Mouse (Mus musculus) retina, embryonic 14.5 days (tissue): ENCODE results near the gene Adcy6.

Experiments used
- DNase-seq: peaks from one replicate; pipeline ENCODE4 v3.0.0-alpha.2; 2015; ENCODE audit warnings: low spot score

The Adcy6 gene

DNA sequence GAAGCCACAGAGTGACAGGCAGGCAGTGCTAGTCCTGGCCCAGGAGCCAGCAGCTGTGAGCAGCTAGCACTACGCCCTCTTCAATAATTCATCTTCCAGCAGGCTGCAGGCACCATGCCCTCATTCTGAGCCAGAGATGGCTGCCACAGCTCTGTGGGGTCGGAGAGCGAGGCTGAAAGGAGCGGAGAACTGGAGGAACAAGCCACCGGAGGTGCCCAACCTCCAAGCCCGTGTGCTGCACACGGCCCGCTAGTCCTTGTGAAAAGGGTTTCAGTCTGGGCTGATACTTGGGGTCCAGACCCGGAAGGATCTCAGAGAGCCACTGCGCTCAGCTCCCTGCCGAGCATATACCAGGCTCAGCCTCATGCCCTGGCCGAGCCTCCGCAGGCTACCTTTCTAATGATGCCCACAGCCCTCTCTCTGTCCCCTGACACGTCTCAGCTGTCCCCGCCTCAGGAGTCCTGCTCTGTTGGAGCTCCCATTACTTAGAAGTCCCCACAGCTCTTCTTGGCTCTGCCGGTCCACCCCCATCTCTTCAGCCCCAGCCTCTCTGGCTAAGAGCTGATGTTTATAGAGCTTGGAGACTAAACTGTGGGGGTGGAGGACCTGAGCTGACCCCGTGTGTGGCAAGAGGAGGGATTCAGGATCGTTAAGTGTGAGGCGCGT is 18.8 kb upstream of the Adcy6 start:
- DNase-seq, result peak; percentile 66

DNA sequence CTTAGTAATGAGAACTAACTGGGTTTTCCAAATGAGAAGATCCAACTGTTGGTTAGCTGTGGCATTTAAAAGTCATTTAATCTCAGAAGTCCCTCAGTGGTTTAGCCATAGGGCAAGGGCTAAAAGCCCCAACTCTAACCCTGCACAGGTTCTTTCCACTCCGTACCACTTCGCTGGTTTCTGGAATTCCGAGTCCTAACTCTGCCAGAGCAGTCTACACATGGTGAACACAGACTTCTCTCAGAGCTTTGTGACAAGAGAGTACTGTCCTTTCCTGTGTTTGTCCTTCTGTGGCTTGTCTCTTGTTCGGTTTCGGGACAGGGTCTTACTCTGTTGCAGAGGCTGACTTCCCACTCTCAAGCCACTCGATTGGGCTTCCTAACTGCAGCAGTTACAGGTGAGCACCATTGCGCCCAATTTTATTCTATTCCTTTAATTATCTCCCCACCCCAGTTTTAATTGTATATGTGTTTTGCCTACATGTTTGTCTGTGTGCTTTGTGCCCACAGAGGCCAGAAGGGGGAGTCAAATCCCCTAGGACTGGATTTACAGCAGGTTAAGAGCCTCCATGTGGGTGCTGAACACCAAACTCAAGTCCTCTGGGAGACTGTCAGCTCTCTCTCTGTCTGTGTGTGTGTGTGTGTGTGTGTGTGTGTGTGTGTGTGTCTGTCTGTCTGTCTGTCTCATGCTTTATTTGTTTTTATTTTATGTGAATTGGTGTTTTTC is 16.8 kb upstream of the Adcy6 start:
- DNase-seq, result no peak

- no peak for DNase-seq
Observed at GRCm38 (mm10) chr15:98626078-98626477, 16.2 kb upstream of the Adcy6 start.

DNA sequence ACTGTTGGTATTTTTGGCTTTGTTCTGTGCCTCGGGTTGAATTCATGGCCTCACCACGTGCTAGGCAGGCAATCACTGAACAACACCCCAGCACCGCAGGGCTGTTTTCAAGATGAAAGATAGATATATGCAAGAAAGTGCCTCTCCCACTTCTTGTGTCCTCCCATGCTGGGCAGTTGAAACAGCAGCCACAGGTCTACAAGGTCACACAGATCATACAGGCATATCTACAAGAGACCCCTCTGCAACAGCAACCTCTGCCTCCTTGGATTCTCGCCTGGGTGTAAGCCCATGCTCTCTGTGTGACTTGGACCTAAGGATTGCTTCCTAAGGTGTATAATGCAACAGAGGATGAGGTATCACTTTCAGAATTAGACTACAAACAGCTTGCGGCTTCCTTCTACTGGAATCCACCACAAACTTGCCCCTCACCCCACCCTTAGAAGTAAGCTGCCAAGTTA is 13.5 kb upstream of the Adcy6 start:
- no peak for DNase-seq

DNA sequence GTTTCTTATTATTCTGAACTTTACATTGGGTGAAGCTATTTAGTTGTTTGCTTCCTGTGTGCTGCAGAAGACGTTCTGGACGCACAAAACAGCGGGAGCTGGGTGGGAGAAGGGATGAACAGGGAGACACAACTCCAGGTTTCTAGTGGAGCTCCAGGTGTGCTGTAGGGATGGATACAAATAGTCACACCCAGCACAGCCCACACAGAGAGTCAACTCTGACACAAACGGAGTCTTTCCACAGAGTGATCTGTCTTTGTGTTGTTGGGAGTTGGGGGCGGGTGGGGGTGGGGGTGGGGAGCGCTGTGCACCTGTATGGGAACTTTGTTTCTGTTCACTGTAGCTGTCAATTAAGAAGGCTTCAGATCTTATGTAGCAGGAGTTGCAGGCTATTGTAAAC is 12.8 kb upstream of the Adcy6 start:
- no peak for DNase-seq

- no peak for DNase-seq
Observed at GRCm38 (mm10) chr15:98622199-98622598, 12.3 kb upstream of the Adcy6 start.

GRCm38 (mm10) chr15:98617176-98617537 is 7.3 kb upstream of the Adcy6 start:
- peak; percentile 92 for DNase-seq

DNA sequence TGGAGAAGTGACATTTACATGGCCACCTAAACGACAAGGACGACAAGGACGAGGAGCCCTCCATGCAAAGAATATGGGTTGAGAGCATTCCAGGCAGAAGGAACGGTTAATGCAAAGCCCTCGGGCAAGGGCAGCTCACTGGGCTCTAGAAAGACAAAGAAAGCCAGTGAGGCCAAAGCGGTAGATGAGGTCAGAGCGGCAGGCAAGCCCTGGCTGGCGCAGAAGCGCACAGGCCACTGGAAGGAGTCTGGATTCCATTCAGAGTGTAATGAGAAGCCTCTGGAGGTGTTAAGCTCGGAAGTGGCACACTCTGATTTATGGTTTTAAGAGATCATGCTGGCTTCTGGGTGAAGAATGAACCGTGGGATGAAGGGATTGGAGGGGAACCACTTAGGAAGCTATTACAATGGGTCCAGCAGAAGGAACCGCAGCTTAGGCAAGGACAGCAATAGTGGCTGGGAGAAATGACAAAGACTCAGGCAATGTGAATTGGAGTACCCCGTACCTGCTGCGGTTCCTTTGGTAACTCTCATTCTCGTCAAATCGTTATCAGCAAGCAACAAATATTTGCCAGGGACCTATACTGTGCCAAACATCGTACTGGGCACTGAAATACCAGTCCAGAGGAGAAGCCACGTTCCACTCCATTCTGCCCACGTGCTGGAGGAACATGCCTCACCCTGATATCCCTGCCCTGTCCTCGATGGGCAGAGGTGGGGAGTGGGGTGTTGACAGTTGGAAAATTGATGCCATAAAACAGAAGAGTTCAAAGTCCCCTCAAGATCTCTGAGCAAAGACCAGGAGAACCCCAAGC is 6.7 kb upstream of the Adcy6 start:
- DNase-seq, result no peak

DNA sequence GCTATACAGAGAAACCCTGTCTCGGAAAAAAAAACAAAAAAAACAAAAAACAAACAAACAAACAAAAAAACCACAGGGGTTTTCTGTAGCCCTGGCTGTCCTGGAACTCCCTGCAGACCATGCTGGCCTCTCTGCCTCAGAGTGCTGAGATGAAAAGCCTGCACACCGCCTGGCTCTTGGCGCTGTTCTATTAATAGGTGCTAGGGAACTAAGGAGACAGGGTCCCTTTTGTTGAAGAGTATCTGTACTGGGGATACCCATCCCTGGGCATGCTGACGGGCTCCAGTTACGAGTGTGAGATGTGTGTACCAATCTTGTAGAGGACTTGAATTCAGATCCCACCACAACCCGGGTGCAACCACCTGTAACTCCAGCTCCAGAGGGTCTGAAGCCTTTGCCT is 5.9 kb upstream of the Adcy6 start:
- DNase-seq, result no peak

DNA sequence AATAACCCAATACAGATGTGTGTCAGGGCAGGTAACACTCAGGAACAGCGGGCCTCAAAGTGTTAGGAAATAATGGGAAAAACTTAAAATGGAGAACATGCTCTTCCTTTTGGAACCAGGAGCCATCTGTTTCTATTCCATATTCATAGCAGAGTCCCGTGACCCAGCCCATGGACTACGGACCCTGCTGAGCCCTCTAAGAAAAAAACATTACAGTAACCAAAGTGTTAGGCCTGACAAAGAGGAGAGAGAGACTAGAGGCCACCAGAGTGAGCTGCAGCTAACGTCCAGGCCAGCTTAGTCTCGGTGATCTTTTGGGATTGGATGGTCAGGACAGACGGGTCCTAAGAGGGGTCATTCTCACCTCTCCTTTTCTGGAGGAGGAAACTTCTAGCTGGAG is 5.1 kb upstream of the Adcy6 start:
- DNase-seq, result no peak

DNA sequence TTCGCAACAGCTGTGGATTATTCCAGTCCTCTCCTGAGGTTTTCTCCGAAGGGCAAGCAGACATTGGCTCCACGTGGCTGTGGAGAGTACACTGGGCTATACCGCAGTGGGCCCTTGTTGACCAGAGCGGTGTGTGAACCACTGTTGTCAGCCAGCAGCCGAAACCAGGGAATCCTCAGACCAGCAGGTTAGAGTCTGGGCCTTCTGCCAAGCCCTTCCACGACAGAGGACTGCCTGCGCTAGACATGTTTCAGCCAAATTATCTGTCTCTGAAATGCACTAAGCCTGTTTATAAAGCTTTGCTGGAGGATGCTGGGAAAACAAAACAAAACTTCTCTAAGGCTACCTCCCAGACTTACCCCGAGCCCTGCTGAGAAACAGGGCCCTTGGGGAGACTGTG is 4.7 kb upstream of the Adcy6 start:
- no peak for DNase-seq

DNA sequence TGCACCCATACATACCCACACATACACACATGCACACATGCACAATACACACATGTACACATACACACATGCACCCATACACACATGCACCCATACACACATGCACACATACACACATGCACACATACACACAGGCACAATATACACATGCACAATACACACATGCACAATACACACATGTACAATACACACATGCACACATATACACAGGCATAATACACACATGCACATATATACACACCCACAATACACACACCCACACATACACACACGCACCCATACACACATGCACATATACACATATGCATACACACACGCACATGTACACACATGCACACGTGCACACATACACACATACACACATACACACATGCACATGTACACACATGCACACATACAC is 2.4 kb upstream of the Adcy6 start:
- no peak for DNase-seq

DNA sequence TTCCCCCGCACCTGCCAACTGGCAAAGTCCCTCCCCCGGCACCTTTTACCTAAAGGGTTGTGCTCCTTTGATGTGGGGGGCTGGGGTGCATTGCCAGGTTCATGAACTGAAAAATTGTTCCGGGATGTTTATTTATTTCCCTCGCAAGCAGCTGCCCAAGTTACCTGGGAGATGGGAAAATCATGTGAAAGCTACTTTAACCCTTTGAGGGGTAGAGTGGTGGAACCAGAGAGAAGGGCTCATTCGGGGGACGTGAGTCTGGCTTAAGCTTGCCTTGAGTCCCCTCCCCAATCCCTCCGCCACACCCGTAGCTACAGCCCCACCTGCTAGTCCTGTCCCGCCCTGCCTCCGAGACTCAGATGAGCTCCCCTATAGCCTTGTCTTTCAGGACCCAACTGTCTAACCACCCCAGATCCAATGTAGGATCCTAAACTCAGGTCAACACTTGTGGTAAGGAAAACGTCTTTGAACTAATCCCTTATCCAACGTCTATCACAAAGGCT is 306 bp upstream of the Adcy6 start:
- peak; percentile 37 for DNase-seq

DNA sequence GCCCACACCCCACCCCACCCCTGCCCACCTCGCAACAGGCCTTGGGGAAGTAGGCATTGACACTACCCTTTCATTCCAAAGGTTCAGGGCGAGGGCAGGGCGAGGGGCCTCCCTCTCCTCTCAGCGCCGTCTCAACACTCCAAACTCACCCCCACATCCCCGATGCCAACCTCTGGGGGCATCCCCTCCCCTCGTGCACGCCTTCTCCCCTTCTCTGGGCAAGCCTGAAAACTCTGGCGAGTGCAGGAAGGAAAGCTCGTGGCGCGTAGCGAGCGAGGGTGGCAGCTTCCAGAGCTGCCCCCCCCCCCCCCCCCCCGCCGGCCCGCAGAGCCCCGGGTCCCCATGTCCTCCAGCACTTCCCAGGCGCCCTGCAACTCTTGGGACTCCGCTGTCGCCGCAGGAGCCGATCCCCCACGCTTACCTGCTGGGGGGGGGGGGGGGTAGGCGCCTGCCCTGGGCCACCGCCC is 1.1 kb downstream of the Adcy6 start:
- DNase-seq, result peak; percentile 43

DNA sequence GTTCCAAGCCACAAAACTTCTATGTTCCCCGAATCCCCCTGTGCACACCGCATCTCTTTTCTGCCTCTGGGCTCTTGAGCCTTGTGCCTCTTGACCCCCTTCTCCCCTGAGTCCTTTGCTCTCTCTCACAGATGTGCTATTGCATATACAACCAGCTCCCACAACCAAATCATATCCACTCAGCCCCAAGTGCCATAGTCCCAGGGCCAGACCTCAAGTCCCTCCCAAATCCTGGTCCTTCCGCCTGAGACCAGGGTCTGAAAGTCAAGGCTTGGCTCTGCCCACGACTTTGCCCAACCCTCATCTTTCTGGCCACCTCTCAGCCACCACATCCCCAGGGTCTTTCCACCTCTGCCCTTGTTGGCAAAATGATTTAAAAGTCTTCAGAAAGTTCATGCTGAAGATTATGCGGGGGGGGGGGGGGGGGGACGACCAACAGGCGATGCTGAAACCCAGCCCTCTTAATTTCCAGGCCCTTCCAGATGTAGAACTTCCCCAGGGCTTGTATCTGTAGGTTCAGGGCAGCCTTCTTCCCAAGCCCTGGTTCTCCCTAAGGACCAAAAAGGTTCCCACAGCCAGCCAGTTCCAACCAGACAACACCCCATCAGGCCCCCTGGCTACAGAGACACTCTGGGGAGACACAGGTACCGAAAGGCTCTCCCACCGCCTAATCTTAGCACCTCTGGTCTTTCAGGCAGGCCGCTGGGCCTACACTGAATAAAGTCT is 1.7 kb downstream of the Adcy6 start:
- DNase-seq, result peak; percentile 17

GRCm38 (mm10) chr15:98607557-98607956 is 2.3 kb downstream of the Adcy6 start:
- no peak for DNase-seq

DNA sequence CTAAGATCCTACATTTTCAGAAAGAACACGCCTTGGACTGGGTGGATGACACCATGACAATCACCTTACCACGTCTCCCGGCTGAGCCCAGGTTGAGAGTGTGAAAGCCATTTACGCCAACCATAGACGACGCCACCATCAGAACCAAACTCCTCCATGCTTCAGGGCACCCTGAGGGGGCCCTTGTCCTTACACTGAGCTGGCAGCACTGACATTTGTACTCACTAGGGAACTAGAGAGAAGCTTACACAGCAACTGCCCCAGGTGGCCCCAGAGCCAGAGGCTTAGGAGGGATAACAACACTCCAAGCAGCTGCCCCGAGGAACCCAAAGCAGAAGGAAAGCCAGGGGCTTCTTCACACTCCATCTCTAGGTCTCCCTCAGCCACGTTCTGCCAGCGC is 3.1 kb downstream of the Adcy6 start:
- DNase-seq, result no peak

GRCm38 (mm10) chr15:98606051-98606536 is 3.8 kb downstream of the Adcy6 start:
- DNase-seq, result no peak

GRCm38 (mm10) chr15:98604041-98604575 is 5.8 kb downstream of the Adcy6 start:
- DNase-seq, result no peak

DNA sequence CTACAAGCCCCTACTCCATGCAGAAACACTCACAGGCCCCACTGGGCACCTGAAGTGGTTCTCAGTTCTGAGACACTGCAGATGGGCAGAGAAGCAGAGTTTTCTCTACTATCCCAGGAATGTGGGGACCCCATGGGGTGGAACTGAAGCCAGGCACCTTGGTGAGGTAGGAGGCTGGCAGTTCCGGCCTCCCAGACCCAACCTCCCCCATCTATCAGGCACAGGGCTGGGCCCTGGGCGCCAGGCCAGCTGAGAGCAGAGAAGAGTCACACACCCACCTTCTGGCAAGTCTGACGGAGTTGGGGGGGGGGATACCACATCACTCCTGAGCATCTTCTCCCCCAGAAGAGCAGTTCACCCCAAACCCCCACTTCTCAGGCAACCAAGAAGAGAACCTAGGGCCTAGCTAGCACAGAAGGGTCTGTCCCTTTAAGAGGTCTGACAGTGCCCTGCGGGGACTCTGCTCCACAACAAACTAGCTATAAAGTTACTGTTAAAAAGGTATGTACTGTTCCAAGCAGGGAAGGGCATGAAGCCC is 6.9 kb downstream of the Adcy6 start:
- DNase-seq, result no peak

DNA sequence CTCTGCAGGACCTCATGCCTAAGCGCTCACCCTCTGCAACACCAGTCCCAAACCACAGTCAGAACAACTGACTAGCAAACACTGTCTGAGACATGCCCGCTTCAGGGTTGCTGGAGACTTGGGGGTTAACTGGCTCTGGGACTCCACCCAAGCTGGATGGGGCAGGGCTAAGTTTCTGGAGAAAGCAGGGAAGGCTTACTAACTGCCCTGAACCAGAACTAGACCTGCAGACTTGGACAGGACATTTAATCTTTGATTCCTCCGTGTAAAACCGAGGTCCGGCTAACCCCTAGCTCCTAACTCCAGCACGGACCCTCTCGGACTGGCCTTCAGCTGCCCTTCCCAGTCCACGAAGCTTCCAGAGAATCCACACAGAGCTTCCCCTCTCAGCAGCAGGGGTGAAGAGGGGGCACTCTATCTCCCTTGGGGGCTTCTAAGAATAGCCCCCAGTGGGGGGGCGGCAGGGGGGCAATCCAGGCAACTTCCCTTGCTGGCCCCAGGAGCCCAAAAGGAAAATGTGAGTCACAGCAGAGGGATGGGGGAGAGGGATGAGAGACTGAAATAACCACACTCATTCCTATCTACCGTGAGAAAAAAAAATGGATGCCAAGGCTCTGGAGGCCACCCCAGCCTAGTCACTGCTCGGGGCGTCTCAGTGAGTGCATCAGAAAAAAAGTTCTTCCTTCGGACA is 7.5 kb downstream of the Adcy6 start:
- no peak for DNase-seq
